ENCODE assay signal across 20 mouse cellular contexts in genomic region chr2:7826272-7826671, GRCm38 (mm10).
A peak's percentile ranks its signal among the peaks of the same experiment; 100 is the strongest.
DNase-seq lines count a peak whose midpoint lies in the region; ATAC-seq and TF ChIP-seq lines count a peak whose summit lies in the region.
"Had no signal": no experiment of that assay in that cellular context is flagged by ENCODE, and none has a peak within 500 bp of the region (broad histone marks: within the 10 kb centered on the region; RNA-seq: fewer than 3 reads in every experiment).

No protein-coding gene starts in this region.

- no peak overlapping the region for H3K9ac ChIP-seq in hindbrain, postnatal 0 days (replicated peaks; ENCODE audit: low read length)
- H3K9ac ChIP-seq: neural tube, embryonic 13.5 days had no signal

- H3K27ac ChIP-seq in hindbrain, postnatal 0 days: no peak overlapping the region
- H3K27ac ChIP-seq in hindbrain, embryonic 10.5 days: no peak overlapping the region
- H3K27ac ChIP-seq in olfactory bulb, adult 2 months (ENCODE audit: insufficient read depth, low read depth, low read length): peak overlapping the region; percentile 62
- H3K27ac ChIP-seq in kidney, adult 2 months (ENCODE audit: insufficient read depth, low read depth, low read length): no peak overlapping the region
- H3K27ac ChIP-seq: heart, adult 2 months; neural tube, embryonic 13.5 days had no signal

- no peaks in the 10 kb centered on the region for H3K9me3 ChIP-seq in hindbrain, postnatal 0 days (ENCODE audit: low read length)
- H3K9me3 ChIP-seq in hindbrain, embryonic 10.5 days: no peaks in the 10 kb centered on the region
- H3K9me3 ChIP-seq: megakaryocyte, embryonic 14.5 days; neural tube, embryonic 13.5 days had no signal

- H3K36me3 ChIP-seq in hindbrain, postnatal 0 days (ENCODE audit: insufficient read depth, low read length): no peaks in the 10 kb centered on the region
- no peaks in the 10 kb centered on the region for H3K36me3 ChIP-seq in hindbrain, embryonic 10.5 days
- H3K36me3 ChIP-seq in kidney, adult 2 months (ENCODE audit: control insufficient read depth, insufficient read depth, low read length): no peaks in the 10 kb centered on the region
- H3K36me3 ChIP-seq: neural tube, embryonic 13.5 days had no signal

- peaks cover 9% of the 10 kb centered on the region for H3K4me1 ChIP-seq in hindbrain, postnatal 0 days (ENCODE audit: insufficient read depth, low read length)
- 0 out of 2 replicates have a peak, but pooled peaks cover 4% of the 10 kb centered on the region for H3K4me1 ChIP-seq in hindbrain, embryonic 10.5 days (replicated peaks)
- H3K4me1 ChIP-seq in olfactory bulb, adult 2 months (ENCODE audit: control insufficient read depth, insufficient read depth, low read length): 0 out of 2 replicates have a peak, but pooled peaks cover 2% of the 10 kb centered on the region
- no peaks in the 10 kb centered on the region for H3K4me1 ChIP-seq in kidney, adult 2 months (ENCODE audit: control insufficient read depth, insufficient read depth, low read length)
- H3K4me1 ChIP-seq: megakaryocyte, embryonic 14.5 days; neural tube, embryonic 13.5 days had no signal

- ATAC-seq in hindbrain, postnatal 0 days: no peak

- no peak overlapping the region for H3K4me3 ChIP-seq in hindbrain, postnatal 0 days (ENCODE audit: low read length)
- no peak overlapping the region for H3K4me3 ChIP-seq in hindbrain, embryonic 10.5 days
- no peak overlapping the region for H3K4me3 ChIP-seq in olfactory bulb, adult 2 months (ENCODE audit: insufficient read depth, low read depth, low read length)
- H3K4me3 ChIP-seq in kidney, adult 2 months (ENCODE audit: insufficient read depth, low read depth, low read length): no peak overlapping the region
- H3K4me3 ChIP-seq: heart, adult 2 months; megakaryocyte, embryonic 14.5 days; neural tube, embryonic 13.5 days had no signal

- 57% methylated on average over 7 of the region's 7 CpGs for WGBS in hindbrain, postnatal 0 days
- WGBS in hindbrain, embryonic 10.5 days: 78% methylated on average over 7 of the region's 7 CpGs
- WGBS in olfactory bulb, adult 2 months: 54% methylated on average over 7 of the region's 7 CpGs
- 58% methylated on average over 7 of the region's 7 CpGs for WGBS in kidney, adult 2 months

- H3K4me2 ChIP-seq in hindbrain, postnatal 0 days (ENCODE audit: low read depth, low read length): no peak overlapping the region
- H3K4me2 ChIP-seq: liver, embryonic 11.5 days; neural tube, embryonic 13.5 days had no signal

- peak; percentile 11 for DNase-seq in hindbrain, postnatal 0 days (ENCODE audit: low spot score)
- DNase-seq in hindbrain, embryonic 10.5 days (ENCODE audit: low spot score): no peak
- DNase-seq in right cerebral cortex, adult 2 months (ENCODE audit: low spot score in 2 of 2): peak; percentile 37 to 46
- DNase-seq in right cerebral cortex, postnatal 14 days: no peak
- peak; percentile 29 for DNase-seq in layer of hippocampus, adult 9-10 months (ENCODE audit: low spot score)
- no peak for DNase-seq in kidney, adult 2 months
- DNase-seq: adrenal gland, adult 2 months; cerebellum, adult 11 months; embryo, embryonic 11 days; gastrocnemius, postnatal 14 days; heart, adult 2 months; heart, postnatal 36 days; kidney, adult 11 months; kidney, postnatal 10 days; lung, adult 2 months; thymus, postnatal 25 days had no signal

- no peaks in the 10 kb centered on the region for H3K27me3 ChIP-seq in hindbrain, postnatal 0 days (ENCODE audit: insufficient read depth, low read length)
- H3K27me3 ChIP-seq in hindbrain, embryonic 10.5 days (ENCODE audit: insufficient read depth, poor library complexity, severe bottlenecking): no peaks in the 10 kb centered on the region
- no peaks in the 10 kb centered on the region for H3K27me3 ChIP-seq in kidney, adult 2 months (replicated peaks; ENCODE audit: control insufficient read depth, insufficient read depth, low read length)
- H3K27me3 ChIP-seq: megakaryocyte, embryonic 14.5 days; neural tube, embryonic 13.5 days had no signal

- no peak for TF ChIP-seq CTCF in hindbrain, postnatal 0 days (IDR thresholded peaks at IDR 0.05; ENCODE audit: low read depth)
- TF ChIP-seq CTCF in olfactory bulb, adult 2 months (IDR thresholded peaks at IDR 0.05; ENCODE audit: insufficient read depth, low read depth, low read length): no peak
- no peak for TF ChIP-seq CTCF in kidney, adult 2 months (conservative IDR thresholded peaks at IDR 0.05; ENCODE audit: insufficient read depth, insufficient read length, low read depth, low read length)

- TF ChIP-seq POLR2A in olfactory bulb, adult 2 months (IDR thresholded peaks at IDR 0.05; ENCODE audit: insufficient read depth, low read depth, low read length): no peak
- no peak for TF ChIP-seq POLR2A in kidney, adult 2 months (IDR thresholded peaks at IDR 0.05; ENCODE audit: low read depth, low read length)

Comparison
In these comparisons a context has a peak if more than half of its experiments do, and no peak if none do; other contexts are left out.
1. DNase-seq: peak in hindbrain, postnatal 0 days (single experiment), right cerebral cortex, adult 2 months (2 of 2) and layer of hippocampus, adult 9-10 months (single experiment); none in hindbrain, embryonic 10.5 days (single experiment), right cerebral cortex, postnatal 14 days (single experiment) and kidney, adult 2 months (single experiment).